Mouse (Mus musculus) lung, postnatal 0 days (tissue): ENCODE results near the gene Ivl.

Experiments used
- CTCF ChIP-seq: IDR thresholded peaks from 2 replicates; pipeline ENCODE4 v1.5.1; 2016; ENCODE audit warnings: antibody characterized with exemption, mild to moderate bottlenecking
- EP300 ChIP-seq: IDR thresholded peaks from 2 replicates; pipeline ENCODE4 v1.6.1; 2016; ENCODE audit warnings: antibody characterized with exemption, mild to moderate bottlenecking, control low read depth

GRCm38 (mm10) chr3:92573449-92574041 is at the start of gene Ivl:
- TF ChIP-seq CTCF (no peak), EP300 (no peak)
